Mouse (Mus musculus): ENCODE data around the gene Vps11.

- TF ChIP-seq CTCF (IDR thresholded peaks at IDR 0.05; ENCODE audit: borderline replicate concordance, insufficient read depth, low read depth, low read length): no peak
- TF ChIP-seq POLR2A (IDR thresholded peaks at IDR 0.05; ENCODE audit: borderline replicate concordance, insufficient read depth, low read length): no peak
These were observed 23.9 kb downstream of the Vps11 start for GRCm38 (mm10) chr9:44337436-44338169.
